ENCODE assay signal across 8 mouse cellular contexts in the genomic region with DNA sequence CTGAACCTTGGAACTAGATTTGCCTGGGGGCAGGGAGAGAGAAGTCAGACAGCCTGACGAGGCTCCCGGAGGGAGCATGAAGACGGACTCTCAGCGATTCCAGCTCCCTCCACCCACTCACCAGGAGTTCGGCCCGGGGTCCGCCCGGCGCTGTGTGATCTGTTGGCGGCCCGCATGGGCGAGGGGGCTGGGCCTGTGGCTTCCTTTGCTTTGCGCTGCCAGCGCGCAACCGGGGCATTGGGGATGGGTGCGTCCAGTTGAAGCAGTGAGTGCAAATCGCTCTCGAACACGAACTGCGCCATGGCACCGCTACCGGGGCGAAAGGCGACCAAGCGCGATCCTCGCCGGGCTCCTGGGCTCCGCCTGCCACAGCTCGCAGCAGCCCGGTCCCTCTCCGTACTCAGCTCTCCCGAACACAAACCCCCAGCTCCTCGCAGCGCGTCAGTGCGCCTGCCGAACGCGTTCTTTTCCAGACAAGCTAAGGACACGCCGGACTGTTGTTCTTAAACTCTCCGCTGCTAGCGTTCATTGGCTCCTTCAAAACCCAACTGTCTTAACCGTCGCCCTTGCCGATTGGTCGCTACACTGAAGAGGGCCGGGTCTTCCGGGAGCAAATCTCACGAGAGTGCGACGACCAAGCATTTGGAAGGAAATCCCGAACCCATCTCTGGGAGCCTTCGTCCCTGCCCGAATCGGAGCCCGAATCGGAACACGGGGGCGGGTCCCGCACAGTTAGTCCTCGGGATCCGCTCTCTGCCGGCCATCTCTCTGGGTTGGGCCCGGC. TPM values are rescaled to one million over a fixed set of nuclear protein-coding genes. Genes with fewer than 3 reads are reported as not detected.
DNase-seq lines count a peak whose midpoint lies in the region; ATAC-seq and TF ChIP-seq lines count a peak whose summit lies in the region.

A gene (minus strand): TSS at position 533 of the 784 bp plus-strand sequence.

- H3K4me1 ChIP-seq in brown adipose tissue, adult 24 weeks (ENCODE audit: control insufficient read depth, insufficient read depth, insufficient read length, low read length), result 0 out of 2 replicates have a peak, but pooled peaks cover 6% of the 10 kb centered on the region
- H3K4me1 ChIP-seq in heart, embryonic 15.5 days (replicated peaks), result peaks cover 48% of the 10 kb centered on the region
- H3K4me1 ChIP-seq in liver, embryonic 14.5 days (replicated peaks; ENCODE audit: control insufficient read depth in 2 of 2, insufficient read depth in 2 of 2, low read length in 1 of 2), result peaks cover 19 to 29% of the 10 kb centered on the region in 2 experiments
- H3K4me1 ChIP-seq in neural tube, embryonic 11.5 days (ENCODE audit: control insufficient read depth, insufficient read depth, low read length), result peaks cover 14% of the 10 kb centered on the region
- peaks cover 7% of the 10 kb centered on the region; the same call in 1 of the 2 replicates for H3K4me1 ChIP-seq in stomach, postnatal 0 days (replicated peaks; ENCODE audit: control insufficient read depth, insufficient read depth)

- DNase-seq in CD4-positive, CD25-positive, alpha-beta regulatory T cell, adult 2 months (ENCODE audit: low read depth, low spot score), result peak; percentile 95
- peak; percentile 95 for DNase-seq in fibroblast of lung, adult 2 months (ENCODE audit: low read depth)
- DNase-seq in kidney, postnatal 25 days, result peak; percentile 91 to 96
- DNase-seq in liver, embryonic 14.5 days (ENCODE audit: low read depth in 3 of 3, low spot score in 3 of 3), result peak; percentile 94 to 96 (median 95)
- peak; percentile 93 for DNase-seq in neural tube, embryonic 11.5 days (ENCODE audit: low spot score)
- DNase-seq in stomach, postnatal 0 days (ENCODE audit: low spot score), result peak; percentile 91

- H3K27ac ChIP-seq in brown adipose tissue, adult 24 weeks (replicated peaks; ENCODE audit: low read depth, low read length), result peak within 1 kb of the TSS; percentile 36
- H3K27ac ChIP-seq in heart, embryonic 15.5 days, result peak within 1 kb of the TSS; percentile 94
- peak within 1 kb of the TSS; percentile 82 for H3K27ac ChIP-seq in liver, embryonic 14.5 days
- peak within 1 kb of the TSS; percentile 79 for H3K27ac ChIP-seq in neural tube, embryonic 11.5 days (ENCODE audit: low read depth, low read length)
- peak within 1 kb of the TSS; percentile 88 for H3K27ac ChIP-seq in stomach, postnatal 0 days (replicated peaks)

- peak; percentile 95 for ATAC-seq in heart, embryonic 15.5 days (replicated peaks; ENCODE audit: insufficient number of reproducible peaks, insufficient read depth, low FRiP score, low read depth)
- peak; percentile 95 for ATAC-seq in liver, embryonic 14.5 days (ENCODE audit: insufficient read depth)
- ATAC-seq in neural tube, embryonic 11.5 days (ENCODE audit: insufficient read depth, low FRiP score, low TSS enrichment), result peak; percentile 96
- peak; percentile 96 for ATAC-seq in stomach, postnatal 0 days (ENCODE audit: low FRiP score, low TSS enrichment)

- H3K9ac ChIP-seq in heart, embryonic 15.5 days, result peak within 1 kb of the TSS; percentile 73
- H3K9ac ChIP-seq in liver, embryonic 14.5 days (replicated peaks), result peak within 1 kb of the TSS; percentile 93
- peak within 1 kb of the TSS; percentile 79 for H3K9ac ChIP-seq in neural tube, embryonic 11.5 days (ENCODE audit: low read length)
- peak within 1 kb of the TSS; percentile 73 for H3K9ac ChIP-seq in stomach, postnatal 0 days (ENCODE audit: low read length)

- TF ChIP-seq CTCF in liver, embryonic 14.5 days (IDR thresholded peaks at IDR 0.05; ENCODE audit: low read depth), result no peak
- peak; percentile 4; the same call in 1 of the 2 replicates for TF ChIP-seq CTCF in stomach, postnatal 0 days (IDR thresholded peaks at IDR 0.05; ENCODE audit: low read depth)

- under 1% methylated on average over 67 of the region's 67 CpGs for WGBS in heart, embryonic 15.5 days
- under 1% methylated on average over 67 of the region's 67 CpGs for WGBS in liver, embryonic 14.5 days (ENCODE audit: insufficient replicate concordance)
- WGBS in neural tube, embryonic 11.5 days, result under 1% methylated on average over 66 of the region's 67 CpGs
- WGBS in stomach, postnatal 0 days, result under 1% methylated on average over 65 of the region's 67 CpGs

- H3K4me2 ChIP-seq in heart, embryonic 15.5 days, result peak within 1 kb of the TSS; percentile 97
- peak within 1 kb of the TSS; percentile 89 for H3K4me2 ChIP-seq in liver, embryonic 14.5 days (ENCODE audit: low read depth)
- H3K4me2 ChIP-seq in neural tube, embryonic 11.5 days (ENCODE audit: low read depth), result peak within 1 kb of the TSS; percentile 88
- H3K4me2 ChIP-seq in stomach, postnatal 0 days (replicated peaks; ENCODE audit: low read depth), result peak within 1 kb of the TSS; percentile 90

- H3K27me3 ChIP-seq in heart, embryonic 15.5 days, result no peaks in the 10 kb centered on the region
- no peaks in the 10 kb centered on the region for H3K27me3 ChIP-seq in liver, embryonic 14.5 days (ENCODE audit: control insufficient read depth, insufficient read depth, low read length)
- no peaks in the 10 kb centered on the region for H3K27me3 ChIP-seq in neural tube, embryonic 11.5 days (ENCODE audit: control insufficient read depth, insufficient read depth, low read length)
- no peaks in the 10 kb centered on the region for H3K27me3 ChIP-seq in stomach, postnatal 0 days (ENCODE audit: control insufficient read depth, insufficient read depth, low read length)

- peaks cover 29% of the 10 kb centered on the region for H3K36me3 ChIP-seq in heart, embryonic 15.5 days
- peaks cover 41% of the 10 kb centered on the region for H3K36me3 ChIP-seq in liver, embryonic 14.5 days (replicated peaks; ENCODE audit: control insufficient read depth, insufficient read depth, low read depth)
- H3K36me3 ChIP-seq in neural tube, embryonic 11.5 days (ENCODE audit: control insufficient read depth, insufficient read depth, low read length), result peaks cover 8% of the 10 kb centered on the region; the same call in 1 of the 2 replicates
- H3K36me3 ChIP-seq in stomach, postnatal 0 days (ENCODE audit: control insufficient read depth, insufficient read depth, low read length), result peaks cover 7% of the 10 kb centered on the region

- peak within 1 kb of the TSS; percentile 54 for H3K4me3 ChIP-seq in brown adipose tissue, adult 24 weeks (ENCODE audit: insufficient read depth, low read depth, low read length)
- peak within 1 kb of the TSS; percentile 69 for H3K4me3 ChIP-seq in heart, embryonic 15.5 days
- H3K4me3 ChIP-seq in liver, embryonic 14.5 days (ENCODE audit: insufficient read depth in 1 of 2, low read depth in 2 of 2, low read length in 2 of 2), result peak within 1 kb of the TSS; percentile 77 to 82
- peak within 1 kb of the TSS; percentile 70 for H3K4me3 ChIP-seq in neural tube, embryonic 11.5 days (ENCODE audit: low read depth, low read length)
- H3K4me3 ChIP-seq in stomach, postnatal 0 days (ENCODE audit: low read depth, low read length), result peak within 1 kb of the TSS; percentile 52

- H3K9me3 ChIP-seq in heart, embryonic 15.5 days (replicated peaks), result no peaks in the 10 kb centered on the region
- no peaks in the 10 kb centered on the region for H3K9me3 ChIP-seq in liver, embryonic 14.5 days (ENCODE audit: control insufficient read depth, low read length)
- no peaks in the 10 kb centered on the region for H3K9me3 ChIP-seq in neural tube, embryonic 11.5 days (ENCODE audit: control insufficient read depth, low read length)
- no peaks in the 10 kb centered on the region for H3K9me3 ChIP-seq in stomach, postnatal 0 days (ENCODE audit: control insufficient read depth, low read length)

- TF ChIP-seq EP300 in liver, embryonic 14.5 days (IDR thresholded peaks at IDR 0.05; ENCODE audit: low read depth), result 0 out of 2 replicates have a peak, but pooled peaks have one; percentile 45
- TF ChIP-seq EP300 in stomach, postnatal 0 days (optimal IDR thresholded peaks at IDR 0.05), result peak; percentile 90

RNA-seq across cellular contexts. Expression of the gene that starts here (rescaled TPM):
- 1.6 TPM in 1 of 2 replicates, not detected in the other for polyA plus RNA-seq in brown adipose tissue, adult 24 weeks (2012; ENCODE audit: insufficient read depth, insufficient read length, missing spikeins)
- polyA plus RNA-seq in heart, embryonic 15.5 days (2015; fragmentation: Nextera tagmentation; extraction: Ambion mirVana), result 147 and 185 TPM in 2 replicates
- polyA plus RNA-seq in liver, embryonic 14.5 days (2012; rRNA removed), result 99.0 and 109 TPM in 2 replicates
- 147 and 167 TPM in 2 replicates for polyA plus RNA-seq in liver, embryonic 14.5 days (2014; fragmentation: Nextera tagmentation; extraction: Ambion mirVana)
- polyA plus RNA-seq in neural tube, embryonic 11.5 days (2014; fragmentation: Nextera tagmentation; extraction: Ambion mirVana), result 290 TPM in 2 replicates
- 50.0 and 67.3 TPM in 2 replicates for polyA plus RNA-seq in stomach, postnatal 0 days (2015; fragmentation: Nextera tagmentation; extraction: Ambion mirVana)

Comparison
In these comparisons a context has a peak if more than half of its experiments do, and no peak if none do; other contexts are left out.
1. Peak in every context shown above with its lines: DNase-seq, ATAC-seq, H3K4me3 ChIP-seq and H3K27ac ChIP-seq.
2. RNA of the gene that starts here (polyA plus RNA-seq): 290 TPM in neural tube, embryonic 11.5 days, 147 to 185 TPM in heart, embryonic 15.5 days, 99.0 to 167 TPM in liver, embryonic 14.5 days and 50.0 to 67.3 TPM in stomach, postnatal 0 days; 1.6 TPM in brown adipose tissue, adult 24 weeks; every median in the first group is over 10 times any median in the second.
3. H3K27ac ChIP-seq: peak in every context shown above with its lines; median percentile 94 in heart, embryonic 15.5 days; 88 in stomach, postnatal 0 days; 82 in liver, embryonic 14.5 days; 79 in neural tube, embryonic 11.5 days; 36 in brown adipose tissue, adult 24 weeks.